Mouse (Mus musculus): ENCODE results near the gene Hoxa10. TPM values are rescaled to one million over a fixed set of nuclear protein-coding genes. Genes with fewer than 3 reads are reported as not detected.
A peak's percentile ranks its signal among the peaks of the same experiment; 100 is the strongest.

Gene Hoxa10
- total RNA-seq, 2 experiments from 2014 or later, result 31.5 to 32.3 TPM

DNA sequence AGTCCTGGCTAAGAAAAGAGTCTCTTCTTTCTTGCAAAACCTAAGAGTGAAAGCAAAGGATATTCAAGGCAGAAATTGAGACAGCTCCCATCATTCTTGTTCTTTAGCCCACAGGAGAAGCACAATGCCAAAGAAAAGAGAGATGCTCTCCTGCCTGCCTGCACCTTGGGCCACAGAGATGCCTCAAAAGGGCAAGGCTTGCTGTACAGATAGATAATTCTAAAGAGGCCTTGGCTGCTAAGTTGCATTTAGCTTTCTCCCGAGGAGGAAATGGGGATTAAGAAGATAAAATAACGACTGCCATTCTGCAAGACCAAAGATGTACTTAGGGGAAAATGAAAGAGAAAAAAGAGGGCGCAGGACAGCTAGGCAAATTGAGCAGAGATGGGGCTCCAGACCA, 6.3 kb upstream of the Hoxa10 start:
- no peak for DNase-seq (ENCODE audit: low spot score in 2 of 2)

- peak; percentile 22 to 47 for DNase-seq (ENCODE audit: low spot score in 2 of 2)
Measured at GRCm38 (mm10) chr6:52246403-52246803, 5.7 kb upstream of the Hoxa10 start.

DNA sequence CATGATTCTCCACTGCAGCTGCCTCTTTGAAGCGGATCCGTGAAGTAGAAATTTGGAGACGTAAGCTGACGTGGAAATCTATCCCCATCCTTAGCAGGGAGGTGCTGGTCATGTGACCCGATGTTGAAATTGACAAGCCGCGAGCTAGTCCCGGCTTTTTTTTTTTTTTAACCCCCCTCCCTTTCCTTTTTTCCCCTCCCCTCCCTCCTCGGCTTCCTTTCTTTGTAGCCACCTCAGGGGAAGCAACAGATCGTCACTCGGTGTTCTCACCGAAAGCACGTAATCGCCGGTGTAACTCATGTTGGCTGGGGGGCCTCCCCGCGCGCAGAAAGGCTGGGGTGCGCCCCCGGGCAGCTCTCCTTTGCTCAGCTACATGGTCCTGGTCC, 5.1 kb upstream of the Hoxa10 start, which contains the start of gene Hoxa11:
TSS of gene Hoxa11 (minus strand) at position 54 of the 386 bp plus-strand sequence.
- no peak for DNase-seq (ENCODE audit: low spot score in 2 of 2)

- peak; percentile 36 to 66 for DNase-seq (ENCODE audit: low spot score in 2 of 2)
Measured at GRCm38 (mm10) chr6:52245040-52245756, 4.5 kb upstream of the Hoxa10 start.

GRCm38 (mm10) chr6:52244471-52245039, 3.9 kb upstream of the Hoxa10 start:
- no peak for DNase-seq (ENCODE audit: low spot score in 2 of 2)

- no peak for DNase-seq (ENCODE audit: low spot score in 2 of 2)
Measured at GRCm38 (mm10) chr6:52243681-52244121, 3.0 kb upstream of the Hoxa10 start.

DNA sequence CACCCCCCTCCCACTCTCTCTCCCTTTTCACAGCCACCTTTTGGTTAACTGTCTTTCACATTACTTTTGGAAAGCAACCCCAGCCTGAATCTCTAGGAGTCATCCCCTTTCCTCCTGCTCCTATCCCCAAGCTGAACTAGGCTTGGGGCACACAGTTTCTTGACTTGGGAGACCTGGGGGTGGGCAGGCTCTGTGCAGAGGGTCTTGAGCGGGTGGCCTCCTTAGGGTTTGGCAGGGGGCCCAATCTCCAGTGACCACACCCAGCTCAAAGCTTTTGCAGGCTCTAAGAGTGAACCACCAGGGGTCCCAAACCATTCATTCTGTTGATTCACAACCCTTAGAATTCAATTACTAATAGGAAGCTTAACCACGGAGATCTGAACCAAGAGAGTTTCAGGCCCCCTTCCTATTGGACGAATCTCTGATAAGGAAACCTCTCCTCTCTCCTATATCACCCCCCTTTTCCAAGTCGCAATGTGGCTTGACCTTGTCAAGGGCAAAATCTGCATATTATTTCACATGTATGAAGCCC, 2.2 kb upstream of the Hoxa10 start:
- DNase-seq (ENCODE audit: low spot score in 2 of 2), result no peak

GRCm38 (mm10) chr6:52241001-52241621, 457 bp upstream of the Hoxa10 start:
- no peak for DNase-seq (ENCODE audit: low spot score in 2 of 2)

DNA sequence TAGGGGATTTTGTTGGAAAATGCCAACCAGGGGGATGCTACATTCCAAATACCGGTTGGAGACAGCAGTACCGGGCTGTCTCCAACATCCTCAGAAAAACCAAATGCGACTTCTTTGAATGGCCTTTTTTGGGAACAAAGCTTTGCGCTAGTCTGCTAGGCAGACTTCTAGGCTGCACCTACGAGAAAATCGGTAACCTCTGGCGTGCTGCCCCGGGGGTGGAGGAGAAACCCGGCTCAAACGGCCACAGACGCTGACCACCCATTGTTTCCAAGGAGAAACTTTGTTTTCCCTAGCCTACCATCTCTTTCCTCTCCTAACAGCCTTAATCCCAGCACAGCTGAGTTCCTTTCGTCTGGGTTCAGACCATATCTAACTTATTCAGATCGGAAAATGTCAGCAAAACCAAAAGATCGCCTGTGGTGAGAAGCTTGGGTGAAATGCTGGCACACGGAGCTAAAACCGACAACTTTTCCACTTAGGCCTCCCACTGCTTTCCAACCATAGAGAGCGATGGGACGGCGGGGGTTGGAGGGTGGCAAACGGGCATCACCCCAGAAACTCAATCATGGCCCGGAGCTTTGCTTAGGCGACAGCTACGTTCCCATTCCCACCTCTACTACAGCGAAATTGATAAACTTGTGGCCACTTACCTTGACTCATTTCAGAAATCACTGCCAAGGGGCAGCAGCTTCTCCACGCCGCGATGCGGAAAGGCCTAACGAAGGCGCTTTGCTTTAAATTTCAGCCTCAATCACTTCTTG, 847 bp downstream of the Hoxa10 start:
- no peak for DNase-seq (ENCODE audit: low spot score in 2 of 2)

DNA sequence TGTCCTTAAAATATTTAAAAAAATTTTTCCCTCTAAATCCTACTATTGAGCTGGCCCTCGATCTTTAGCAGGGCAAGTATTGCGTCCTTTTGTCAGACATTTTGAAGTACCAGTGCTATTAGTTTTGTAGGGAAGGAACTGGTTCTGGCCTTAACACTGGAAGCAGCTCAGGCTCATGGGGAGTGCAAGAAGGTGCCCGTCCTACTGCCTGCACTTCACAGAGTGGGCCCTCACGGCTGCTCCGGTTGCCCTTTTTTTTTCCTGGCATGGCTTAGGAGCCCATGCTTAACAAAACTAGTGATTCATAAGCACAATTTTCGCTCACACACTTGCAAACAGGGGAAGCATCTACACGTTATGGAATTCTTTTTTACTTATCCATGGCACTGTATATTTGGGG, 1.7 kb downstream of the Hoxa10 start:
- DNase-seq (ENCODE audit: low spot score in 2 of 2), result no peak

- no peak for DNase-seq (ENCODE audit: low spot score in 2 of 2)
Measured at GRCm38 (mm10) chr6:52238155-52238545, 2.5 kb downstream of the Hoxa10 start.

DNA sequence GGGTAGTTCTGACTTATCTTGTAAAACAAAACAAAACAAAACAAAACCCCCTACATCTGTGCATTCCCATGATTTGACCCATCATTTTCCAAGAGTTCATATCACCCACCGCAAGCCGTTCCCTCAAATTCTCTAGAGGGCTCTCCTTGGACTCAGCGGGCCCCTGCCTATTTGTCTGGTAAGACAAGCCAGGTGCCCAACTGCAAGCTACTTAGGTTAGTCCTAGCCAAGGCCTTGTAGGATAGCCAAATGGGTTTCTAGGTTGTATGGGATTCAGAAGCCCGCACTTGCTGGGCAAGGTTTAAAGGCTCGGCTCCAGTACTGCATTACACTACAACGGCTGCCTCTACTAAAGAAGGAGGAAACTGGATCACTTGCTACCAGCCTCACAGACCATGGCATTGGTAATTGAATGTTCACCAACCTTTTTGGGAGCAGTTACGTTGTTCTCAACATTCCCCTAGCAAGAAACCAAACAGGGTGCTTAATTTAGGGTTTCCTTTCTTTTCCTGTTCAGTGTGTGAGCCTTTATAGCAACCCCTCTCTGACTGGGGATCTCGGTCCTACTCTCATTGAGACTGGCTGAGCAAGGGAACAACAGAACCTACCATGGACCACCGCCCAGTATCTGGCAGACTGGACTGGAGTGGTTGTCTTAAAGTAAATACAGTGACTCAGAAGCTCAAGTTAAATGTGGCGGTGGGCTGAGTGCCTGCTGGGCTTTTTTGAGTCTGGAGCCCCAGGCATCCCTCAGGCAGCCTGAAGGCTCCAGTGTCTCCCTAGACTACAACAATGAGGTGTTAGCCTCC, 3.1 kb downstream of the Hoxa10 start:
- DNase-seq (ENCODE audit: low spot score in 2 of 2), result no peak

GRCm38 (mm10) chr6:52236806-52237205, 3.8 kb downstream of the Hoxa10 start:
- DNase-seq (ENCODE audit: low spot score in 2 of 2), result no peak

GRCm38 (mm10) chr6:52235866-52236265, 4.8 kb downstream of the Hoxa10 start:
- DNase-seq (ENCODE audit: low spot score in 2 of 2), result no peak

DNA sequence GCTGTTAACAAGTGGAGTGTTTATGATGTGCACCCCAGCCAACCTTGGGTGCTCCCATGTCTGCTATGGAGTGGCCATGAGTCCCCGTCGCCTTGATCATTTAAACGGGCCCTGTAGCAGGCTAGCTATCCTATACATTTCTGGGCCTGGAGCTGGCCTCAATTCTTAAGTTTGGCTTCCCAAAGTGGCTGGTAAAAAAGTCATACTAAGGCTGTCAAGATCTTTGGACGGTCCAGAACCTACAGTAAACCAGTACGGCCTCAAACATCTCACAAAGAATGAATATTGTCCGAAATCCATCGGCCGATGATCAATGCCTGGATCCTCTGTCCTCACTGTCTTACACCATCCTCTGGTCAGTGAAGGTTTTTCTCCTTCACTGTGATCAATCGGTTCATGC, 5.4 kb downstream of the Hoxa10 start:
- no peak for DNase-seq (ENCODE audit: low spot score in 2 of 2)

GRCm38 (mm10) chr6:52234428-52235140, 6.1 kb downstream of the Hoxa10 start:
- peak; percentile 58 to 74 for DNase-seq (ENCODE audit: low spot score in 2 of 2)

- DNase-seq (ENCODE audit: low spot score in 2 of 2), result peak; percentile 44 to 88
Measured at GRCm38 (mm10) chr6:52233546-52234427, 6.9 kb downstream of the Hoxa10 start.

- no peak for DNase-seq (ENCODE audit: low spot score in 2 of 2)
Measured at GRCm38 (mm10) chr6:52232984-52233545, 7.6 kb downstream of the Hoxa10 start.

- DNase-seq (ENCODE audit: low spot score in 2 of 2), result peak in 1 of 2 experiments; percentile 56
Measured at GRCm38 (mm10) chr6:52232568-52232965, 8.1 kb downstream of the Hoxa10 start.

Data from gastrocnemius, postnatal 4 days (tissue).